16 mouse cellular contexts compared by ENCODE assay signal in genomic region chr12:17621487-17621888, GRCm38 (mm10).
A peak's percentile ranks its signal among the peaks of the same experiment; 100 is the strongest.
DNase-seq lines count a peak whose midpoint lies in the region; ATAC-seq lines count a peak whose summit lies in the region.
"Had no signal": no experiment of that assay in that cellular context is flagged by ENCODE, and none has a peak within 500 bp of the region (broad histone marks: within the 10 kb centered on the region; RNA-seq: fewer than 3 reads in every experiment).

No protein-coding gene starts in this region.

- no peaks in the 10 kb centered on the region for H3K9me3 ChIP-seq in hindbrain, embryonic 11.5 days (ENCODE audit: control insufficient read depth, low read length)
- no peaks in the 10 kb centered on the region for H3K9me3 ChIP-seq in hindbrain, embryonic 10.5 days
- no peaks in the 10 kb centered on the region for H3K9me3 ChIP-seq in forebrain, embryonic 11.5 days (ENCODE audit: control insufficient read depth, low read length)
- no peaks in the 10 kb centered on the region for H3K9me3 ChIP-seq in neural tube, embryonic 15.5 days (replicated peaks)
- H3K9me3 ChIP-seq: intestine, embryonic 15.5 days; limb, embryonic 12.5 days had no signal

- no peaks in the 10 kb centered on the region for H3K36me3 ChIP-seq in hindbrain, embryonic 11.5 days (ENCODE audit: control insufficient read depth, insufficient read depth, low read length)
- no peaks in the 10 kb centered on the region for H3K36me3 ChIP-seq in hindbrain, embryonic 10.5 days
- H3K36me3 ChIP-seq in forebrain, embryonic 11.5 days (ENCODE audit: control insufficient read depth, insufficient read depth, low read length), result no peaks in the 10 kb centered on the region
- no peaks in the 10 kb centered on the region for H3K36me3 ChIP-seq in neural tube, embryonic 15.5 days
- H3K36me3 ChIP-seq: intestine, embryonic 15.5 days; limb, embryonic 12.5 days had no signal

- no peak overlapping the region for H3K4me2 ChIP-seq in hindbrain, embryonic 11.5 days (replicated peaks; ENCODE audit: low read depth, low read length)
- H3K4me2 ChIP-seq in forebrain, embryonic 11.5 days (ENCODE audit: low read depth, low read length, severe bottlenecking), result no peak overlapping the region
- no peak overlapping the region for H3K4me2 ChIP-seq in neural tube, embryonic 15.5 days
- H3K4me2 ChIP-seq: intestine, embryonic 15.5 days; limb, embryonic 12.5 days; lung, embryonic 14.5 days had no signal

- no peak overlapping the region for H3K4me3 ChIP-seq in hindbrain, embryonic 11.5 days (ENCODE audit: low read depth, low read length)
- H3K4me3 ChIP-seq in hindbrain, embryonic 10.5 days, result no peak overlapping the region
- H3K4me3 ChIP-seq in forebrain, embryonic 11.5 days (ENCODE audit: low read depth, low read length), result no peak overlapping the region
- H3K4me3 ChIP-seq in neural tube, embryonic 15.5 days (replicated peaks), result no peak overlapping the region
- H3K4me3 ChIP-seq: heart, adult 2 months; intestine, embryonic 15.5 days; limb, embryonic 12.5 days; myocyte had no signal

- peak; percentile 16; the same call in 1 of the 2 replicates for ATAC-seq in hindbrain, embryonic 11.5 days (ENCODE audit: low FRiP score)
- peak; percentile 76 for ATAC-seq in forebrain, embryonic 11.5 days (replicated peaks; ENCODE audit: low FRiP score)
- peak; percentile 30; the same call in 1 of the 2 replicates for ATAC-seq in neural tube, embryonic 15.5 days (ENCODE audit: low FRiP score)
- ATAC-seq: intestine, embryonic 15.5 days had no signal

- H3K4me1 ChIP-seq in hindbrain, embryonic 11.5 days (replicated peaks; ENCODE audit: control insufficient read depth, insufficient read depth, low read length), result peaks cover 11% of the 10 kb centered on the region; the same call in 1 of the 2 replicates
- H3K4me1 ChIP-seq in hindbrain, embryonic 10.5 days (replicated peaks), result peaks cover 46% of the 10 kb centered on the region
- H3K4me1 ChIP-seq in forebrain, embryonic 11.5 days (replicated peaks; ENCODE audit: control insufficient read depth, insufficient read depth, low read length), result peaks cover 23% of the 10 kb centered on the region; the same call in 1 of the 2 replicates
- H3K4me1 ChIP-seq in neural tube, embryonic 15.5 days, result peaks cover 12% of the 10 kb centered on the region
- H3K4me1 ChIP-seq: intestine, embryonic 15.5 days had no signal

- WGBS in hindbrain, embryonic 11.5 days, result 30% methylated on average over 6 of the region's 6 CpGs
- 40% methylated on average over 6 of the region's 6 CpGs for WGBS in hindbrain, embryonic 10.5 days
- WGBS in forebrain, embryonic 11.5 days, result 5% methylated on average over 6 of the region's 6 CpGs
- 31% methylated on average over 6 of the region's 6 CpGs for WGBS in neural tube, embryonic 15.5 days

- H3K27me3 ChIP-seq in hindbrain, embryonic 11.5 days (ENCODE audit: control insufficient read depth, insufficient read depth, low read length), result no peaks in the 10 kb centered on the region
- no peaks in the 10 kb centered on the region for H3K27me3 ChIP-seq in hindbrain, embryonic 10.5 days (ENCODE audit: insufficient read depth, poor library complexity, severe bottlenecking)
- peaks cover 4% of the 10 kb centered on the region for H3K27me3 ChIP-seq in forebrain, embryonic 11.5 days (ENCODE audit: control insufficient read depth, insufficient read depth, low read length)
- H3K27me3 ChIP-seq in neural tube, embryonic 15.5 days (replicated peaks), result no peaks in the 10 kb centered on the region
- H3K27me3 ChIP-seq: intestine, embryonic 15.5 days; limb, embryonic 12.5 days had no signal

- H3K9ac ChIP-seq in hindbrain, embryonic 11.5 days (ENCODE audit: low read depth, low read length), result no peak overlapping the region
- no peak overlapping the region for H3K9ac ChIP-seq in forebrain, embryonic 11.5 days (ENCODE audit: low read length)
- H3K9ac ChIP-seq in neural tube, embryonic 15.5 days (replicated peaks), result no peak overlapping the region
- H3K9ac ChIP-seq: intestine, embryonic 15.5 days; limb, embryonic 12.5 days; lung, embryonic 14.5 days had no signal

- peak overlapping the region; percentile 2; the same call in 1 of the 2 replicates for H3K27ac ChIP-seq in hindbrain, embryonic 11.5 days (ENCODE audit: low read depth, low read length)
- no peak overlapping the region for H3K27ac ChIP-seq in hindbrain, embryonic 10.5 days
- H3K27ac ChIP-seq in forebrain, embryonic 11.5 days (ENCODE audit: low read depth, low read length), result peak overlapping the region; percentile 50; the same call in 1 of the 2 replicates
- H3K27ac ChIP-seq in neural tube, embryonic 15.5 days (replicated peaks), result no peak overlapping the region; the same call in 1 of the 2 replicates
- H3K27ac ChIP-seq: heart, adult 2 months; intestine, embryonic 15.5 days; limb, embryonic 12.5 days had no signal

- peak; percentile 16 for DNase-seq in hindbrain, embryonic 11.5 days (ENCODE audit: low spot score)
- no peak for DNase-seq in hindbrain, embryonic 10.5 days (ENCODE audit: low spot score)
- DNase-seq in forebrain, embryonic 11.5 days (ENCODE audit: low spot score), result peak; percentile 75
- peak; percentile 10 to 27 for DNase-seq in kidney, adult 8-10 months
- DNase-seq in spleen, postnatal 4 days (ENCODE audit: low spot score in 2 of 2), result no peak
- no peak for DNase-seq in layer of hippocampus, postnatal 10 days (ENCODE audit: low spot score in 2 of 2)
- no peak for DNase-seq in urinary bladder, postnatal 36 days (ENCODE audit: low spot score in 2 of 2)
- DNase-seq: adrenal gland, postnatal 10 days; cerebellum, adult 9-10 months; heart, adult 2 months; lung, embryonic 14.5 days; spleen, adult 18-20 months had no signal

Comparison
In these comparisons a context has a peak if more than half of its experiments do, and no peak if none do; other contexts are left out.
1. DNase-seq: peak in hindbrain, embryonic 11.5 days (single experiment), forebrain, embryonic 11.5 days (single experiment) and kidney, adult 8-10 months (2 of 2); none in hindbrain, embryonic 10.5 days (single experiment), spleen, postnatal 4 days (0 of 2), layer of hippocampus, postnatal 10 days (0 of 2) and urinary bladder, postnatal 36 days (0 of 2).
2. H3K27ac ChIP-seq: peak in hindbrain, embryonic 11.5 days (single experiment) and forebrain, embryonic 11.5 days (single experiment); none in hindbrain, embryonic 10.5 days (single experiment) and neural tube, embryonic 15.5 days (single experiment).
3. ATAC-seq: peak in every context shown above with its lines; median percentile 76 in forebrain, embryonic 11.5 days; 30 in neural tube, embryonic 15.5 days; 16 in hindbrain, embryonic 11.5 days.